Mouse (Mus musculus) ovary, adult 18-20 months (tissue): Measurements from ENCODE around the gene Duox2.

Experiments used
- DNase-seq: peaks from one replicate; pipeline ENCODE4 v3.0.0; 2022; ENCODE audit warnings: low spot score, mixed read lengths

Gene Duox2

DNA sequence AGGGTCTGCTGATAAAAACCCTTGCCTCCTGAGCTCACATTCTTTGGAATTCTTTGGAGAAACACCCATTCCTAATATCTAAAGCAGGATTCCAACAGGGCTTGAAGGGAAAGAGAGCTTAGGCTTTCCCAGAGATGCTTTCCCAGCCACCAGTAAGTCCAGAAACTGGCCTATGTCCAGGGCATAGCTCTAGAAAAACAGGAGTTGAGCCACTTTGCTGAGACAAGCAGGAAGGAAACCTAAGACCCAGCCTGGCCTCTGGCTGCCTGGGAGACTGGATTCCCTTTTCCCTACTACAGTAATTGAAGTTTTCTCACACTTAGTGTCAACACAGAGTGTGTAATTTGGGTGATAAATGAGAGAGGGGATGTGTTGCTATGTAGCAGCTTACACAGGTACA, 61.9 kb downstream of the Duox2 start:
- no peak for DNase-seq

DNA sequence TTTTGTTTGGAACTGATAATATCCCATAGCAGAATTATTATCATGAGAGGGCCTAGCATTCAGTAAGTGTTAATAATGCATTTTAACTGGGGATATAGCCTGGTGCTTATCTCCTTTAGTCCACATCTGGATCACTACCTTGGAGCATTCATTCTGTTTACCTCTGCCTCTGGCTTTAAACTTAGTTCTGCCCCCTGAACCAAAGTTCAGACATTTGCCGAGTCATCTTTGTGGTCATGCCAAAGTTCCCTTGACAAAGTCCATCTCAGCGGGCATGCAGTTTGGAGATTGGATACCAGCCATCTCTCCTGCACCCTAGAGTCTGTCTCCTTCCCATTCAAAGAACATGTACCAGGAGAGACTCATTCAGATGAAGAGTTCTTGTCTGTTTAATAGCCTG, 62.8 kb downstream of the Duox2 start:
- DNase-seq, result no peak

DNA sequence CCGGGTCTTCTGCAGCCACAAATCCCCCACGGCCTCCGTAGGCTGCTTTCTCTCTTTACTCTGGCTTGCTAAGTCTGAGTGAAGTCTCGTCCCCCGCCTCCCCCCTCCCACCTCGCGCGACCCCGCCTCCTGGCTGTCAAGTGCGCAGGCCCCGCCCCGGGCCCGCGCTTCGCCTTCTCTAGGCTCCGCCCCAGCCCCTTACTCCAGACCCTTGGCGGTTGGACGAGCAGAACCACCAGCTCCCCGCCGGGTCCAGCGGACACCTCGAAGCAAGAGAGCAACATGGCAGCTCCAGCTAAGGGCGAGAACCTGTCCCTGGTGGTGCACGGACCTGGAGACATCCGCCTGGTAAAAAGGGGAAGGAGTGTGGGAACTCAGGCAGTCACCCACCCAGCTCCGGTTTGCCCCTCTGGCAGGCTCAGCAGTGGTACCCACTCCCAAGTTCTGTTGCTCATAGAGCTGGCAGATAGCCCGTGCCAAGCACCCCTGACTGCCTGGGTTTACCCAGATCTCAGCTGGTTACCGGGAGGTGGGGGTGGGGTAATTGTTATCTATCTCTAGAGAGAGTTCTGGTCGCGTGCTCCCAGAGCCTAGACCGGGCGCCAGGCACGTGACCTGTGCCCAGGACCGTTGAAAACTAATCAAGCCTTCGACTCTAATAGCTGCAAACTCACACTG, 63.5 kb downstream of the Duox2 start, which contains the start of gene Sord:
Sord (plus strand) TSS at position 139 of the 678 bp plus-strand sequence.
- peak; percentile 55 for DNase-seq

DNA sequence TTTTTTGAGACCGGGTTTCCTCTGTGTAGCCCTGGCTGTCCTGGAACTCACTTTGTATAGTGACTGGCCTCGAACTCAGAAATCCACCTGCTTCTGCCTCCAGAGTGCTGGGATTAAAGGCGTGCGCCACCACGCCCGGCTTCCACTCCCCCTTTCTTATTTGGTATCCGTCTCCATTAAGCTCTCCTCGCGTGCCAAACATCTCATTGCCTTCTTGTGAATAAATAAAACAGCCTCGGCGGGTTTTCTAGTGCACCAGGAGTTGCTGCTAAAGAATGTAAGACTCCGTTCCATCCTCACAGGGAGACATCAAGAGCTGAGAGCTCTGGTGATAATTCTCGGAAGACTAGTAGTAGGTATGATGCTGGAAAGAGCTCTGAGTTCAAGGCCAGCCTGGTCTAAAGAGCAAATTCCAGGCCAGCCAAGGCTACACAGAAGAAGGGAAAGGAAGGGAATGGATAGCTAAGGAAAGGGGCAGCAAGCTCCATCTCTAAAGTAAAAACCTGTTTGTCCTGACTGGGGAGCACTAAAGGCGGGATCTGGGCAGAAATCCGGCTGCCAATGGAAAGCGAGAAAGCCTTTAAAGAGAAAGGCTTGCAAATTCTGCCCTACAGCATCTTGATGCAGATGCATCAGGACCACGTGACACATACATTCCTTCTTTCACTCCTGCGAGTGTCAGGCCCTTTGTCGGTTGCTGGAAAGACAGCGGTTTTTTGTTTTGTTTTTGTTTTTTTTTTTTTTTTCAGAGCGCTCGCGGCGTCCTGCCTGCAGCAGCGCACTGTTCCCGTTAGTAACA, 64.3 kb downstream of the Duox2 start:
- DNase-seq, result no peak

DNA sequence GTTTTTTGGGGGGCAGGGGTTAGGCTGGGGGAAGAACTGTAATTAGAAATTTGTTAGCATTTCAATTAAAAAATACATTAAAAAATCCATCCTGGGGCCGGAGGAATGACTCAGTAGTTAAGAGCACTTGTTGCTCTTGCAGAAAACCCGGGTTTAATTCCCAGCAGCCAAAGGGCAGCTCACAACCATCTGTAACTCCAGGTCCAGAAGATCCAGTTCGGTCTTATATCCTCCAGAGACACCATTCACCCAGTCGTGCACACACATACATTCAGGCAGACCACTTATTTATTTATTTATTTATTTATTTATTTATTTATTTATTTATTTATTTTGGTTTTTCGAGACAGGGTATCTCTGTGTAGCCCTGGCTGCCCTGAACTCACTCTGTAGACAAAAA, 64.9 kb downstream of the Duox2 start:
- DNase-seq, result no peak

DNA sequence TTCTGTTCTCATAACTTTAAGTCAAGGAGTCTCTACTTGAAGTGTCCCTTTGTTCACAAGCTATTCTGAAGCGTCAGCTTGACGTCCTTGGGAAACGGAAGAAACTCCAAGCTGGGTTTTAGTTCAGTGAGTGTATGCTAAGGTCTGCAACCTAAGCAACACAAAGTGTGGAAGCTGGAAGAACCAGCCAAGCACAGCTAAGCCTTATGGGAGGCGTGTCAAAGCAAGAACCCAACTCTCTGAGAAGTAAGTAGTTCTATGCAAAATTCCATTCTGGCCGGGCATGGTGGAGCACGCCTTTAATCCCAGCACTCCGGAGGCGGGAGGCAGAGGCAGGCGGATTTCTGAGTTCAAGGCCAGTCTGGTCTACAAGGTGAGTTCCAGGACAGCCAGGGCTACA, 66.6 kb downstream of the Duox2 start:
- DNase-seq, result no peak

DNA sequence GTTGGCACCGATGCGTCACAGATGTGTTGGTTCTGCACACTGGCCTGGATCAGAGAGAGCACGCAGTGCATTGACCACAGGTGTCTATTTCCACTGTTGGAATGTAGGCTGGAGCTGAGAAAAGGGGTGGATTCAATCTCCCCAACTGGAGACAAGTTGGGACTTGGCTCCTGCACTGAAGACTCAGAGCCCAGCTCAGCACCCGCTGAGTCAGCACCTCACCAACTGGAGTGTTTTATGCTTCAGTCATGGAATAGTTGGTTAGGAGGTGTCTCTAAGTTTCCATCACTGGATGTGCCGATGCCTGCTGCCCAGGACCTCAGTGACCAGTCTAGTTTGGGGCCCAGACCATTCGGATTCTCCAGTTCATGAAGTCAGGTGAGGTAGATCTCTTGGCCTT, 67.9 kb downstream of the Duox2 start:
- no peak for DNase-seq
